Mouse (Mus musculus): ENCODE results near the gene Pcyox1. TPM values are rescaled to one million over a fixed set of nuclear protein-coding genes. Genes with fewer than 3 reads are reported as not detected.

Gene Pcyox1
- total RNA-seq (2021) = 100 to 1,000 TPM; 105 to 114 TPM

DNA sequence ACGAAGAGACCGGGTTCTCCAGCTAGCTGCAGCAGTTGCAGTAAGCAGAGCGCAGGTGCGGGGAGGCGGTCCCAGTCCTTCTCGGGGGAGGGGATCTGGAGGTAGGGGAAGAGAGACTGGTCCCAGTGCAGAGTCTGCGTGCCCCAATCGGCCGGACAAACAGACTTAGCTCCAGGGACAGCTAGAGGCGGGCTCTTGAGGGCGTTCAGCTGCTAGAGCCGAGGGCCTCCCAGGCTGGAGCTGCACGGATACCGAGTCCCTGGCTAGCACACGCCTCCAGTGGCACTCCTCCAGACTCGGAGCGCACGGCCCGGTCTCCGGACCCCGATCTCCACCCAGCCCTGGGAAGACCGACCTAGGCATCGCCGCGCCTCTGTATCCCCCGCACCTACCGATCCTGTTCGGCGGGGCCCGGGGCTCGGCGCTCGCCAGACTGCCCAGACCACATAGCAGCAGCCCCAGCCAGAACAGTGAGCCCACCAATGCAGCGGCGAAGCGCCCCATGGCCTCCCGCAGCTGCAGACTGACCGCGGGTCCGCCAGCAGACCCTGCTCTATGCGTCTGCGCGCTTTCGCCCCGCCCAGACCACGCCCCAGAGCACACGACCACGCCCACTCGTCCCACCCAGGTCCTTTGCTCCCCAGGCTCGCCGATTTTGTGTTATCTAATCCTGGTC lies at the start of gene Pcyox1:
Gene Pcyox1 (minus strand): TSS at position 574 of the 676 bp plus-strand sequence.
- peak; percentile 88 to 89 for DNase-seq

DNA sequence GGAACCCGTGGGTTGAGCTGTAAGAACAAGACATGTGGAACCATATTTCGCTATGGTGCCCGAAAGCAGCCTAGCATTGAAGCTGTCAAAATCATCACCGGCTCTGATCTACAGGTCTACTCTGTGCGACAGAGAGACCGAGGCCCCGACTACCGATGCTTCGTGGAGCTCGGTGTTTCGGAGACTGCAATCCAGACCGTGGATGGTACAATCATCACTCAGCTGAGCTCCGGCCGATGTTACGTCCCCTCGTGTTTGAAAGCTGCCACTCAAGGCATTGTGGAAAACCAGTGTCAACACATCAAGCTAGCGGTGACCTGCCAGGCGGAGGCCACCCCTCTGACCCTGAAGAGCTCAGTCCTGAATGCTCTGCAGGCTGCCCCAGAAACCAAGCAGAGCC lies 48.6 kb upstream of the Pcyox1 start:
- no peak for DNase-seq

DNA sequence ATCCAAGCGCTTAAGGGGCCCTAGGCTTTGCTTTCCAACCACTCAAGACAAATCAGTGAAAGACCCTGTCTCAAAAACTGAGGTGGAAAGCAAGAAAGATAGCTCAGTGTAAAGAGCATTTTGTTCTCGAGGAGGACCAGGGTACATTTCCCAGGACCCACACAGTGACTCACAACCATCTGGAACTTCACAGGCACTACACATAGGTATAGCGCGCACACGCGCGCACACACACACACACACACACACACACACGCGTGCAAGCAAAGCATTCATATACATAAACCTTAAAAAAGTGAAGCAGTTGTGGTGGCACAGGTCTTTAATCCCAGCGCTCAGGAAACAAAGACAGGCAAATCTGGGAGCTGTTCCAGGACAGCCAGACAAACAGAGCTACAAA lies 44.6 kb upstream of the Pcyox1 start:
- DNase-seq = no peak

DNA sequence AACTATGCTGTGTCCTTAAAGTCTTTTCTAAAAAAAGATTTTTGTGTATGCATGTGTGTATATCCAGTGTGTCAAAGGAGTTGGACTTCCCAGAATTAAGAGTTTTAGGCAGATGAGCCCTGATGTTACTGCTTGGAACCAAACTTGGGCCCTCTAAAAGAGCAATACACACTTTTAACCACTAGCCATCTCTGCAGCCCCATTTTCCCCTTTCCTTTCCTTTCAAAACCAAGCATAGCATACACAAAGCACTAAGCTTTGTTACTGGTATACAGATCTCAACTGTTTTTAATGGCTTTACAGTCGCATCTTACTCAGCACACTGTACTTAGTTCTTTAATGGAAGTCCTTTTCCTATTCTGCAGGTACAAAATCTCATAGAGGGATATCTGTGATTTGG lies 42.6 kb upstream of the Pcyox1 start:
- DNase-seq = no peak

DNA sequence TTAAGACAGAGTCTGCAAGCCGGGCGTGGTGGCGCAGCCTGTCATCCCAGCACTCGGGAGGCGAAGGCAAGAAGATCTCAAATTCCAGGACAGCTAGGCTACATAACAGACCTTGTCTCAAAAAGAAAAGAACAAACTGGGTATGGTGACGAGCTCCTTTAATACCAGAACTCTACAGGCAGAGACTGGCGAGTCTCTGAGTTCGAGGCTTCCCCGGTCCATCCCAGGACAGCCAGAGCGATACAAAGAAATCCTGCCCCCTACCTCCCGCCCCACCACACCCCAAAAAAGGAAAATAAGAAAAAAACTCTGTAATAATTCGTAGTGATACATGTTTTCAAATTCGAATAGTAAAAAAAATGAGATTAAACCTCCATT lies 42.2 kb upstream of the Pcyox1 start:
- DNase-seq = no peak

DNA sequence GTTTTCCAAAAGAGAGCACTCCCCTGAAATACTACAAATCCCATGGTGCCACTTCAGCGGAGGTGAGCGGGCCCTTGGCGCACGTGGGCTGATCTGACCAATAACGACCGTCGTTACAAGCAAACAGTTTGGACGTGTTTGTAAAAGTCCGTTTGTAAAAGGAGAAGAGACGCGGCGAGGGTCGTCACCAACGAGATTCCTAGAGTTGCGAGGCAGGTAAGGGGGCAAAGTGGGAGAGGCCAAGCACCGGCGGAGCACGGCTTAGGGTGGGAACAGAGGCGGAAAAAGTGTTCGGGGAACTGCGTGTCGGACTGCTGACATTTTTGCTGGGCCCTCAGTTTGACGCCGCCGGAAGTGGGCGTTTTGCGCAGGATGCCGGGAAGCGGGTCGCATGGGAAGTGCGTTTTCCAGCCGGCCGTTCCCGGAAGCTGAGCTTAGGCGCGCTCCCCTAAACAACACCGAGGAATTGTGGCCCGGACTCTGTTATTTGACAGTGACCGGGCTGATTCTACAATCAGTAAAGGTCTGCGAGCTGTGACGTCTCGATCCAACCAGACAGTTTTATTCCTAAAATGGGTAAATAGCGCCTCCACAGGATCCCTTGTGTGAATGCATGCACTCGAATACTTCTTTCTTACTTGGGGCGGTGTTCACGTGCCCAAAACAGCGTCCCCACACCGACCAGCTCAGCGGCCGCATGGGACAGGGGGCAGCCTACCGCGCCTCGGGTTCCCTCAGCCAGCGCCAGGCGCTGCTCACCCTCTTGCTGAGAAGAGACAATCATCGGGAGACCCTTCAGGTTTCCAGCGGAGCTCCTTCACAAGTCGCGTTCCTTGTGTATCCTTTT lies 41.5 kb upstream of the Pcyox1 start, which contains the start of gene C87436:
Gene C87436 (plus strand): TSS at position 103 of the 847 bp plus-strand sequence.
- DNase-seq = peak; percentile 97

DNA sequence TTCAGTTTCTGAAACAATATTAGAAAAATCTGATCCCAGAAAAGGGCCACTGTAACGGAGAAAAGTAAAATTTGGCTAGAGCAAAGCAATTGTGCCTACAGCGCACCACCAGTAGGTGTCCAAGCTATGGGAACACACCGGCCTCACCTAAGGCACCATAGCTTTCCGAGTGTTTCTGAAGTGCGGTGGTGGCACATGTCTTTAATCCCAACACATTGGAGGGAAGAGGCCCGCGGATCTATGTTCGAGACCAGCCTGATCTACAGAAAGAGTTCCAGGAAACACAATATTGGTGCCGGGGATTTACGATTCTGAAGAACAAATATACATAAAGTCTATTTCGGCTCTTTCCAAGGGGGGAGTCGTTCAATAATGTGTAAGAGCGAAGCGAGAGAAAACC lies 40.8 kb upstream of the Pcyox1 start:
- DNase-seq = peak; percentile 18 to 27

DNA sequence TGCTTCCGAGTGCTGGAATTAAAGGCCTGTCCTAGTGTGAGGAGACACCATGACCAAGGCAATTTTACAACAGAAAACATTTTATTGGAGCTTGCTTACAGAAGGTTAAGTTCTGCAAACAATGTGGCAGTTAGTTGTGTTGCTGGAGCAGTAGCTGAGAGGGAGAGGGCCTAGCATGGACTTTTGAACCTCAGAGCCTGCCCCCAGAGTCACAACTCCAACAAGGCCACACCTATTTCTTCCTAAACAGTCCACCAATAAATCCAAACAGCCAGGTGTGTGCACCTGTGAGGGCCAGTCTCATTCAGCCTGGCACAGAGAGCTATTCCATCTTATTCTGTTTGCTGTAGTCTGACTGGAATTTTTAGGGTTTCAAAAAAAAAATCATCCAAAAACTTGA lies 36.7 kb upstream of the Pcyox1 start:
- no peak for DNase-seq

DNA sequence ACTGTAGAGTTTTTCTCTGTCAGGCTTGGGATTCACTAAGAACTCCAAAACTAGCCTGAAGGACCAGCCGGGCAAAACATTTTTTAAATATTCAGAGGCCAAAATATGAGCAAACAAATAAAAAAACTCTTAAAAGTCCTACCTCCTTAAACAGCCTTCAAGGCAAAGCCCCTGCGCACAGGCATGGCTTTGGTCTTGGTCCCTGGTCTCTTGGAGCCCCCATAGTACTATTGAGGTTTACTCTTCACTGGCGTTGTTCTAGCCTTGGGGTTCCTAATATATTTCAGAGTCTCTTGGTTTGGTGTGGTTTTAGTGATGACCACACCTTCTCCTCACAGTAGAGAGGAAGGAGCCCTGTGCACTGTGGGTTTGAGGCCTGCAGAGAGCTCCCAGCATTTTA lies 34.6 kb upstream of the Pcyox1 start:
- DNase-seq = no peak

DNA sequence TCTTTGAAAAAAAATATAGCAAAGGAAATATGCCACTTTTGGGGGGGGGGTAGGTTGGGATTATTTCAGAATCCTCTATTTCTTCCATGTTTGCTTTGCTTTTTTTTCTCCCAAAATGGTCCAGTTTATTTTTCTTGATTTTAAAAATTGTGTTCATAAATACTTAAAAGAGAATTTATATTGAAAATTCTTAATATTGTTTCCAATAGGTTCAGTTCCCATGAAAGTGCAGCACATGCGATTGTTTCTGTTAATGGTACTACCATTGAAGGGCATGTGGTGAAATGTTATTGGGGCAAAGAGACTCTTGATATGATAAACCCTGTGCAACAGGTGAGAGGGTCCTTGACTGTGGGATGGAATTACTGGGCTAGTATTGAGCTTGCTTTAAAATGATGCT lies 29.4 kb upstream of the Pcyox1 start, which contains the start of gene Gm44790:
Gene Gm44790 (plus strand): TSS at position 301 of the 400 bp plus-strand sequence.
- DNase-seq = no peak

DNA sequence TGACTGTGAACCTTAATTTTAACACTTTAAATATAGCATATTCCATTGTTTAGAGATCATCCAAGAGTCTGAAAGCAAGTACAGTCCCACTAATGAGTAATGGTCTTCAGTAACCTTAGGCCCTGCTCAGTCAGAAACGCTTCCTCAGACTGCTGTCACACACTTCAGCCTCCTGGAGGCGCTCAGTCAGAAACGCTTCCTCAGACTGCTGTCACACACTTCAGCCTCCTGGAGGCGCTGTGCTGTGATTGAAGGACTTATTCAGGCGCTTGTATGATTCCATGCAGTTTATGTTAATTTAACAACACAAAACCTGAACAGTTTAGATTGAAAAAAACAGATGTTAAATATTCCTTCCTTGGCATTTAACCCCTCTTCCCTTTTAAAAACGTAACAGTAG lies 23.5 kb upstream of the Pcyox1 start:
- DNase-seq = no peak

DNA sequence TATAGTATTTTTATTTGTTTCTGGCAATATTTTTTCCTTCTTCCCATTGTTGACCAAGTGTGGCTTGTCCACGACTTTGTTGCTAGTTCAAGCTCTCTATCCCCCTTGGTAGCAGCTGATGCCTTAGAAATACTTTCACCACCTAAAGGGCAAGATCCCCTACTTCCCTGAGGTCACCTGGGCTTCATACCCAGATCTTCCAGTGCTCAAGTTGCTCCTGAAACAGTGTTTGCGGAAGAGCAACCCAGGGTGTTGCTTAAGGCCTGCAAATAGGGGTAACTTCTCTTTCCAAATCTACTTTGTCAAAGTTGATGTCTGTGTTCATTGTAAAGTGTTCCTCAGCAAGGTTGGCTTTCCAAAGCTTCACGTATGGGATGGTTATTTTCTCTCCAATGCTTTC lies 22.3 kb upstream of the Pcyox1 start:
- no peak for DNase-seq

DNA sequence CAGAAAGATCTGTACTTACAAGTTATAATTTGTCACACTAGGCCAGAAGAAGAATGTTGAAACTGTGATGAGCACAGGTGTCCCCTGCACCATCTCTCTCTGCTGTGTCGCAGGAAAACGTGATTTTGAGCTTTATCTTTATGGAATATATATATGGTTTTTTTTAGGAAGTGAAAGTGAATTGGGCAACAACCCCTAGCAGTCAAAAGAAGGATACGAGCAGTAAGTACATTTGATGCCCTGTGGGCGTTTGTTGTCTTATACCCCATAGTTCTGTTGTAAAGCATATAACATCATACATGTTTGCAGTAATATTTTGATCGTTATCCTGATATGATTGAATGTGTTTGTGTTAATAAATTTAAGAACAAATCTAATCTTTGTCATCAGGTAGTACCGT lies 21.8 kb upstream of the Pcyox1 start:
- no peak for DNase-seq

DNA sequence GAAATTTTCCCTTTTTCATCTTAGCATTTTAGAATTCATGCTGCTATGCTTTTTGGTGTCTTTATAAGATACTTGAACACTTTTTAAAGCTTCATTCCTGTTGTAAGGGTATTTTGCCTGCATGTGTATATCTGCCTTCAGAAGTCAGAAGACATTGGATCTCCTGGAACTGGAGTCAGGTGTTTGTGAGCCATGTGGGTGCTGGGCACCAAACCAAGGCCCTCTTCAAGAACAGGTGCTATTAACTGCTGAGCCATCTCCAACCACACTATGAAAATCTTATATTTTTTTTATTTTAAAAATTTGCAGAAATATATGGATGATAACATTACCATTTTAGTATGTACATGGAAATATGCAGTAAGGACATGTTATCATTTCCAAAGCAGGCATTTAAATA lies 9.4 kb upstream of the Pcyox1 start:
- no peak for DNase-seq

DNA sequence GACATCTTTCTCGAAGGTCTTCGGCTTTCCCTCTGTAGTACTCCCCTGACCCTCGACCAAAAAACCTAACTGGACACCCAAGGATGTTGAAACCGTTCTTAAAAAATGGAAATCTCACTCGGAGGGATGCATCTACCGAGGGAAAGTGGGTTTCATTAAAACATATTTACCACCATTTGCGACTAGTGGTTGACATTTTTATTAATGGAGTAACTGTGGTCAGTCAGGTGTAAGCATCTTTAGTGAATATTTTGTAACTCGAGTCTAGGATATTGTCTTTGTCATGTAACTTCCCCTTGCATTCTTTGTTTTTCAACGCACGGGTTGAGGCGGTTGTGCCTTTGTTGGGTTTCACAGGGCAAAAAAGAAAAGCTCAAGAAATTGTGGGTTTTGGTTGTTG lies 8.0 kb upstream of the Pcyox1 start:
- DNase-seq = no peak

DNA sequence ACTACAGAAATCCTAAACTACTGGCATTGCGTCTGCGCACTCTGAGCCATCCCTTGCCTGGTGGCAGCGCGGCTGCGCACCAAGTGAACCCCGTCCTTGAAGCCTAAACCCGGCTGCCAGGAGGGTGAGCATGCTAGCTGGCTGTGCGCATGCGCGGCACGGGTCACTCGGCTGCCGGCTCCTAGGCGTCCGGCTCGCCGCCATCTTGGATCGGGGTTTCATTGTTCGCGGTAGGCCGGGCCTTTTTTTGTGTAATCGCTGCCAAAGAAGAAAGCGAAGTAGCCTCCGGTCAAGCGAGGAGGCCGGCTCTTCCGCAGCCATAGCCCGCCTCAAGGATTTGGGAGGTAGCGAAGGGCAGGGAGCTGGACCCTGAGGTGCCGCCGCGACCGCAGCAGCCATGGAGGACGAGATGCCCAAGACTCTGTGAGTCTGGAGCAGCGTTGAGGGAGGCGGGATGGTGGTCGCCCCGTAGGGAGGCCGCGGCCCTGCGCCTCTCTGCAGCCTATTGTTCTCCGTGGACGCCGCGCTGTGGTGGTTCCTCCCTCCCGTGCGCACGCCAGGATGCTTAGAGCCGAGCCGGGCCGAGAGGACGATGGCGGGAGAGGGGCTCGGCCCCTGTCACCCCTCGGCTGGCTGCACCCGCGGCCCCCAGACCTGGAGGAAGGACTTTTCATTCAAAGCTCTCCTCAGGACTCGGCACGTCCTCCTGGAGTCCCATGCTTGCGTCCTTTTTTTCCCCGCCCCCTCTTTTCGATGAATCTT lies 7.3 kb upstream of the Pcyox1 start, which contains the start of gene Tia1:
Gene Tia1 (plus strand): TSS at position 120 of the 762 bp plus-strand sequence.
- DNase-seq = peak; percentile 96 to 97

DNA sequence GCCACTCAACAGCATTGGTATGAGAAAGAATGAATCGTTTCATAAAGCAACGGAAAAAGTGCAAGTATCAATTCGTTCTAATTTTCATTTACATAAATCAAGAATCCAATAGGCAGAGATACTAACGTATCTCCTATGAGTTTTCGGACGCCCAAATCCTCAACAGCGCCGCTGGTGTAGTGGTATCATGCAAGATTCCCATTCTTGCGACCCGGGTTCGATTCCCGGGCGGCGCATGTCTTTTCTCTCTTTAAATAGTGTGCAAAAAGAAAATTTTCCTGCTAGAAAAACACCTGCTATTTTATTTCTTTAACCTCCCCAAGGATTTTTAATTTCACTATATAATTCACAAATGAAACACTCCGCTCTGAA lies 6.8 kb upstream of the Pcyox1 start:
- DNase-seq = peak; percentile 89 to 94

DNA sequence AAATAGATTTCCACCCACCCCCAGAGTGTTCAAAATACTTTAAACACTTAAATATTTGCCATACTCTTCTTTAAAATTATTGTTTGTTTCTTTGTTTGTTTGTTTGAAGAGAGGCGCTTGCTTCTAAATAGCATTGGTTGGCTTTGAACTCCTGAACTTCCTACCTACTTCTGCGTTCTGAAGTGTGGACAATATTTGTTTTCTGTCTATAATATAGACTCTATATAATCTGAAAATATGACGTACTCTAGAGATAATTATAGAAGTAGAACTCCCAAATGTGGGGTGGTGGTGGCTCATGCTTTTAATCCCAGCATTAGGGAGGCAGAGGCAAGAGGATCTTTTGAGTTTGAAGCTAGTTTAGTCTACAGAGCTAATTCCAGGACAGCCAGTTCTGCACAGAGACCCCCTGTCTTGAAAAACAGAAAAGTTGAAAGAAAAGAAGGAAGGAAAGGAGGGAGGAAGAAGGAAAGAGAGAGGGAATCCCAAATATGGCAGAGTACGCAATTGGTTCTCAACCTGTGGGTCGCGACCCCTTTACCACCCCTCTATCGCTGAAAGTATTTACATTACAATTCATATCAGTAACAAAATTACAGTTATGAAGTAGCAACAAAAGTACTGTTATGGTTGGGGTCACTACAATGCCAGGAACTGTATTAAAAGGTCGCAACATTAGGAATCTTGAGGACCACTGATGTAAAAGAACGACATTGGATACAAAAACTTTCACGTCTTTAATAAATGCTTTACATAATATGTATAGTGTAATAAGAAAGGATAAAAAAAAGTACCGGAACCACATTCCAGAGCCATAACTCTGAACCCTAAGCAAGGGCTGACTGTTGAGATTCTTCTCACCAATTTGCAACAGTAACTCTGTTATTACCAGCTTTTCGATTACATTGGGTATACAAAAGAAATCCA lies 6.0 kb upstream of the Pcyox1 start:
- no peak for DNase-seq

DNA sequence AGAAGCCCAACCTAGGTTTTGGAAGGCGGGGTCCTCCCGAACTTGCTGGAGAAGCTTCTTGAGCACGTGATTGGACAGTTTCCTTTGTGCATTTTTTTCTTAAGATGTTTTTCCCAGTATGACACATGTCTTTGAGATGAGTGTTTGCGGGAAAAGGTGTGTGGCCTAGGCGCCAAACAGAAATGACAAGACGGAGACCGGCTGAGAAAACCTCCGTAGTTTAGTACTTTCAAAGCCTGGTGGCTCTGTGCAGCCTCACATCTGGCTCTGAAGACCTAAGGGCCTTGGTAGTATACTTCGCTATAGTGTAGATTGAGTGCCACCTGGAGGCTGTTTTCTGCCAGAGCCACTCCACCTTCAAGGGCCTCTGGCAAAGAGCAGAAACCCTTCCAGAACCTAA lies 4.0 kb upstream of the Pcyox1 start:
- DNase-seq = no peak

DNA sequence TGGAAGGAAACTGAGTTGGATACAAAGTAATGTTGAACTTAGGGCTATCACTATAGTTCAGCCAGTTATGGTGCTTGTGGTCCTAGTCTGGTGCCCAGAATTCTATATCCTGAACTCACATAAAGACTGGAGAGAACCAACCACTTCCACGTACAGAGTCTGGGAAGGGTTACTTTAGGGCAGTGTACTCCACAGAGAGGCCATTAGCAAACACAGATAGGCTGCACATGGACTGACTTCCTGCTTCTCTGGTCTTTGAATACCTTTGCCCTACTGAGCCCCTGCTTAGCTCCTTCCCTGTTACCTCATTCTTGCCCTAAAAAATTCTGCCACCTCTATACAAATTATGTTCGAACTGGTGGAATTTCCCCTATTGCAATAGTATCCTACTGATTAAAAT lies 3.0 kb upstream of the Pcyox1 start:
- no peak for DNase-seq

DNA sequence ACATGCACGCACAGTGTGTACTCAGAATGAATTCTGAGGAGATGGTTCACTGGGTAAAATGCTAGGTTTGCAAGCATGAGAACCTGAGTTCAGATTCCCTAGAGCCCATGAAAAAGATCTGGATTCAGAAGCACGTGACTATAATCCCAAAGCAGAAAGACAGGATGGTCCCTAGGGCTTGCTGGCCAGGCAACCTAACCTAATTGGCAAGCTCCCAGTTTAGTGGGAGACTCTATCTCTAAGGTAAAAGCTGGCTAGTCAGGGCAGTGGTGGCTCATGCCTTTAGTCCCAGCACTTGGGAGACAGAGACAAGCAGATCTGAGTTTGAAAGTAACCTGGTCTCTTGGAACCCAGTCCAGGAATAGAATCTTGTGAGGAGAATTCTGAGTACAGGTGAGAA lies 2.0 kb upstream of the Pcyox1 start:
- DNase-seq = no peak
